Mouse (Mus musculus) CD4-positive, CD25-positive, alpha-beta regulatory T cell, adult 4 months (primary cell): ENCODE data around the gene Cep70. TPM values are rescaled to one million over a fixed set of nuclear protein-coding genes. Genes with fewer than 3 reads are reported as not detected.

Source experiments
- ATAC-seq: one replicate; pipeline ENCODE4 v1.8.0; 2017
- polyA plus RNA-seq, 2 experiments: library from polyadenylated mRNA; unstranded; fragments of 100-300 nt; shearing (Covaris generic); gene quantifications; one replicate each; pipeline ENCODE4 v1.2.1; 2017

Gene Cep70
- polyA plus RNA-seq, result 10 to 100 TPM; 18.8 to 20.3 TPM

GRCm38 (mm10) chr9:99243190-99243894, at the start of gene Cep70:
Cep70 (plus strand) TSS chr9:99243367.
- ATAC-seq, result peak; percentile 91

- ATAC-seq, result no peak
These were observed 30.5 kb upstream of the Cep70 start for GRCm38 (mm10) chr9:99212643-99213042.

GRCm38 (mm10) chr9:99216182-99216581, 27.0 kb upstream of the Cep70 start:
- ATAC-seq, result no peak

GRCm38 (mm10) chr9:99217999-99218719, 25.0 kb upstream of the Cep70 start:
- no peak for ATAC-seq

- ATAC-seq, result no peak
These were observed 21.5 kb upstream of the Cep70 start for GRCm38 (mm10) chr9:99221636-99222035.

GRCm38 (mm10) chr9:99224583-99224982, 18.6 kb upstream of the Cep70 start:
- ATAC-seq, result no peak

GRCm38 (mm10) chr9:99229450-99229849, 13.7 kb upstream of the Cep70 start:
- no peak for ATAC-seq

- ATAC-seq, result no peak
These were observed 6.0 kb upstream of the Cep70 start, which contains the start of gene Faiml for GRCm38 (mm10) chr9:99237139-99237538. Faiml (minus strand) TSS chr9:99237239.

GRCm38 (mm10) chr9:99238276-99238675, 4.9 kb upstream of the Cep70 start:
- no peak for ATAC-seq

GRCm38 (mm10) chr9:99239256-99239655, 3.9 kb upstream of the Cep70 start:
- no peak for ATAC-seq

GRCm38 (mm10) chr9:99240571-99240970, 2.6 kb upstream of the Cep70 start:
- no peak for ATAC-seq

- ATAC-seq, result no peak
These were observed 1.1 kb upstream of the Cep70 start for GRCm38 (mm10) chr9:99242035-99242434.

- ATAC-seq, result peak; percentile 10
These were observed 506 bp upstream of the Cep70 start for GRCm38 (mm10) chr9:99242533-99243189.

- no peak for ATAC-seq
These were observed 727 bp downstream of the Cep70 start for GRCm38 (mm10) chr9:99243895-99244293.

GRCm38 (mm10) chr9:99248304-99248703, 5.1 kb downstream of the Cep70 start:
- ATAC-seq, result no peak

- no peak for ATAC-seq
These were observed 5.7 kb downstream of the Cep70 start for GRCm38 (mm10) chr9:99248906-99249305.

- no peak for ATAC-seq
These were observed 10.7 kb downstream of the Cep70 start for GRCm38 (mm10) chr9:99253861-99254260.

GRCm38 (mm10) chr9:99256206-99256605, 13.0 kb downstream of the Cep70 start:
- no peak for ATAC-seq

- no peak for ATAC-seq
These were observed 13.7 kb downstream of the Cep70 start for GRCm38 (mm10) chr9:99256821-99257220.

GRCm38 (mm10) chr9:99258891-99259290, 15.7 kb downstream of the Cep70 start:
- ATAC-seq, result no peak

- no peak for ATAC-seq
These were observed 61.1 kb downstream of the Cep70 start for GRCm38 (mm10) chr9:99304296-99304695.

- no peak for ATAC-seq
These were observed 63.1 kb downstream of the Cep70 start for GRCm38 (mm10) chr9:99306226-99306625.

GRCm38 (mm10) chr9:99319343-99319951, 76.3 kb downstream of the Cep70 start:
- ATAC-seq, result no peak
